Mouse (Mus musculus): Measurements from ENCODE around the gene Avl9. TPM values are rescaled to one million over a fixed set of nuclear protein-coding genes. Genes with fewer than 3 reads are reported as not detected.

The Avl9 gene
- 64.5 TPM for polyA plus RNA-seq (2014; fragmentation: Illumina TruSeq; extraction: RNeasy Lipid Tissue Mini Kit (QIAGEN cat#74804); ENCODE audit: low replicate concordance)

DNA sequence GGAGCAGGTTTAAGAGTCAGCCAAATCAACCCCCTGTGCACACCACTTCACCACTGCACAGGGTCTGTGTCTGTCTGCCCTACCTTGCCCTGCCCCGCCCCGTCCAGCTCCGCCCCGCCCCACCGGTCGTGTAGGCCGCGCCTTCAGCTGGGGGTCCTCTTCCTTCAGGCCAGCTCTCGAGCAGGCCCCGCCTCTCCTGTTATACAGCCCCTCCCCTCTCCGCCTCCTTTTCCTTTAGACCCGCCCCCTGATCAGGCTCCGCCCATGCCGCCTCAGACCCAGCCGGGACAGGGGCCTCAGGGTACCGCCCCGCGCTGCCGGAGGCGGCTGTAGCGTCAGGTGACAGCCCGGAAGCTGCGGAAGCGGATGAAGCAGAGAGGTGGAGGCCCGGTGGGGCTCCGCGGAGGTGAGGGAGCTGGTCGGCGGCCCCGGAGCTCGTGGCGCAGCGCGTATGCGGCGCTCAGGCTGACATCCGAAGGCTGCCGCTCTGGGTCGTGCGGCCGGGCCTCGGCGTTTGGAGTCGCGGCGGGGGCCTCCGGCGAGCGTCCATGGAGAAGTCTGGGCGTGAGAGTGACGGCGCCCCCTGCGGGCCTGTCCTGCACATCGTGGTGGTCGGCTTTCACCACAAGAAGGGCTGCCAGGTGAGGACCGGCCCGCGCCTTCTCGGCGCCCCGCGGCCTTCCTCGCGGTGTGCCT lies at the start of gene Avl9:
Gene Avl9 (plus strand): TSS at position 326 of the 696 bp plus-strand sequence.

GRCm38 (mm10) chr6:56703931-56704900 lies 10.5 kb upstream of the Avl9 start, which contains the start of gene Lsm5:
Lsm5 (minus strand) TSS chr6:56704710.

DNA sequence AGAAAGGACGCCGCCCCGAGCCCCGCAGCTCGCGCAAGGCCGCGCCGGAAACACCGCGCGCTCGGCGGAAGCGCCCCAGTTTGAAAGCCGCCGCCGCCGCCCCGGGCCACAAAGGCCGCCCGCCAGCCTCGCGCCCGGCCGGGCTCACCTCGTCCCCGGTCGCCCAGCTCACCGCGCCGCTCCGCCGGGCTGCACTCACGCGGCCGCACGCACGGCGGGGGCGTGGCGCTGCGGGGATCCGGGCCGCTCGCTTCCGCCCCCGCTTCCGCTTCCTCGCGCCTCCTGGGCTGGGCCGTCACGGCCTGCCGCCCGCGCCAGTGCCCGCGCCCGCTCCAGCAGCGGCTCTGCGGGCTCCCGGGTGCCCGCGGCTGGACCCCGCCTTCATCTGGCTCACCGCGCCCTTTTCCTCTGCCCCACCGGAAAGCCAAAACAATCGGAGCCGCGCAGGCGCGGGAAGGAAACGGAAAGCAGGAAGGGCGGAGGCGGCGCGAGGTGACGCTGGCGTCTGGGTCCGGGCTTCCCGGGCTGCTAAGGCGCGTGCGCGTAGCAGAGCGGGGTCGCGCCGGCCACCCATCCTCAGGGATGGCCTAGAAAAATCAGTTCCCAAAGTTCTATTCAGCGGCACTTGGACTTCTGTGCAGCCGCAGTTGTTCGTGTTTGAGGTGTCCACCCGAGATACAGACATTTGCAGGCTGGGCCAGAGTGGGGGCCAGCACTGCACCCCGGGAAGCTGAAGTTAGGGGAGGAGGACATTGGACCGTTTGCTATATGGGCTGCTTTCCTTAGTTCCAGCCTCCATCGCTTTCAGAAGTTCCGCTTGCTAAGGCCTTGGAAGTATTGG lies 82.8 kb downstream of the Avl9 start, which contains the start of gene Kbtbd2:
Gene Kbtbd2 (minus strand): TSS at position 503 of the 841 bp plus-strand sequence.

Other genes with a start within 250 kb of the Avl9 start
- 3.5 TPM for gene Pde1c, start 145.8 kb upstream of the Avl9 start, polyA plus RNA-seq (2014; fragmentation: Illumina TruSeq; extraction: RNeasy Lipid Tissue Mini Kit (QIAGEN cat#74804); ENCODE audit: low replicate concordance)
- gene Lsm5, start 10.2 kb upstream of the Avl9 start, polyA plus RNA-seq (2014; fragmentation: Illumina TruSeq; extraction: RNeasy Lipid Tissue Mini Kit (QIAGEN cat#74804); ENCODE audit: low replicate concordance): 83.4 TPM
- gene Kbtbd2, start 82.9 kb downstream of the Avl9 start, polyA plus RNA-seq (2014; fragmentation: Illumina TruSeq; extraction: RNeasy Lipid Tissue Mini Kit (QIAGEN cat#74804); ENCODE audit: low replicate concordance): 39.9 TPM
- 9.9 TPM for gene Fkbp9, start 117.2 kb downstream of the Avl9 start, polyA plus RNA-seq (2014; fragmentation: Illumina TruSeq; extraction: RNeasy Lipid Tissue Mini Kit (QIAGEN cat#74804); ENCODE audit: low replicate concordance)
- gene Nt5c3, start 209.0 kb downstream of the Avl9 start, polyA plus RNA-seq (2014; fragmentation: Illumina TruSeq; extraction: RNeasy Lipid Tissue Mini Kit (QIAGEN cat#74804); ENCODE audit: low replicate concordance): 107 TPM
- gene Vmn1r4, start 209.1 kb downstream of the Avl9 start, polyA plus RNA-seq (2014; fragmentation: Illumina TruSeq; extraction: RNeasy Lipid Tissue Mini Kit (QIAGEN cat#74804); ENCODE audit: low replicate concordance): 0.33 TPM

Data from small intestine, adult 10 weeks (tissue).